Mouse (Mus musculus) regulatory T cell (primary cell): Measurements from ENCODE around the gene Prmt3.

ENCODE experiments used
- in situ Hi-C: fragments of 300-600 bp; cut with MboI, MseI; formaldehyde crosslinking; loops from one replicate; pipeline ENCODE4 v1.15.1; 2025; ENCODE audit warnings: high pct_unique_total_duplicates

Gene Prmt3

GRCm38 (mm10) chr7:49794304-49794703, 16.2 kb downstream of the Prmt3 start:
- in situ Hi-C loops = no loop called here

GRCm38 (mm10) chr7:49797171-49797570, 19.0 kb downstream of the Prmt3 start:
- in situ Hi-C loops = no loop called here

GRCm38 (mm10) chr7:49803511-49803910, 25.4 kb downstream of the Prmt3 start:
- in situ Hi-C loops = no loop called here

- in situ Hi-C loops = no loop called here
Measured at GRCm38 (mm10) chr7:49804638-49805165, 26.6 kb downstream of the Prmt3 start.

- in situ Hi-C loops = no loop called here
Measured at GRCm38 (mm10) chr7:49805618-49806017, 27.5 kb downstream of the Prmt3 start.

- in situ Hi-C loops = no loop called here
Measured at GRCm38 (mm10) chr7:49807093-49807682, 29.0 kb downstream of the Prmt3 start.

- in situ Hi-C loops = no loop called here
Measured at GRCm38 (mm10) chr7:49807846-49808622, 29.9 kb downstream of the Prmt3 start.

- in situ Hi-C loops = no loop called here
Measured at GRCm38 (mm10) chr7:49809100-49809499, 31.0 kb downstream of the Prmt3 start.

GRCm38 (mm10) chr7:49809562-49809961, 31.4 kb downstream of the Prmt3 start:
- in situ Hi-C loops = no loop called here

GRCm38 (mm10) chr7:49811346-49811745, 33.2 kb downstream of the Prmt3 start:
- in situ Hi-C loops = no loop called here

GRCm38 (mm10) chr7:49819393-49819792, 41.2 kb downstream of the Prmt3 start:
- in situ Hi-C loops = no loop called here

- in situ Hi-C loops = no loop called here
Measured at GRCm38 (mm10) chr7:49821370-49821769, 43.2 kb downstream of the Prmt3 start.

GRCm38 (mm10) chr7:49822028-49822427, 43.9 kb downstream of the Prmt3 start:
- in situ Hi-C loops = no loop called here

GRCm38 (mm10) chr7:49823595-49823994, 45.4 kb downstream of the Prmt3 start:
- in situ Hi-C loops = no loop called here

GRCm38 (mm10) chr7:49824043-49824442, 45.9 kb downstream of the Prmt3 start:
- in situ Hi-C loops = no loop called here

GRCm38 (mm10) chr7:49824581-49824980, 46.4 kb downstream of the Prmt3 start:
- in situ Hi-C loops = no loop called here

GRCm38 (mm10) chr7:49825492-49825891, 47.3 kb downstream of the Prmt3 start:
- in situ Hi-C loops = no loop called here

- in situ Hi-C loops = no loop called here
Measured at GRCm38 (mm10) chr7:49827920-49828319, 49.8 kb downstream of the Prmt3 start.

GRCm38 (mm10) chr7:49842366-49843282, 64.5 kb downstream of the Prmt3 start:
- in situ Hi-C loops = no loop called here

GRCm38 (mm10) chr7:49843304-49843933, 65.3 kb downstream of the Prmt3 start:
- in situ Hi-C loops = no loop called here

- in situ Hi-C loops = no loop called here
Measured at GRCm38 (mm10) chr7:49847939-49848338, 69.8 kb downstream of the Prmt3 start.
